Comparison of ENCODE assay signal across 7 mouse cellular contexts in genomic region chr3:58330186-58330585, GRCm38 (mm10).
DNase-seq lines count a peak whose midpoint lies in the region; ATAC-seq lines count a peak whose summit lies in the region.

No protein-coding gene starts in this region.

- H3K9me3 ChIP-seq in heart, embryonic 15.5 days (replicated peaks): no peaks in the 10 kb centered on the region

- no peaks in the 10 kb centered on the region for H3K36me3 ChIP-seq in heart, embryonic 15.5 days

- peak; percentile 83 for ATAC-seq in heart, embryonic 15.5 days (replicated peaks; ENCODE audit: insufficient number of reproducible peaks, insufficient read depth, low FRiP score, low read depth)

- peaks cover 21% of the 10 kb centered on the region for H3K4me1 ChIP-seq in heart, embryonic 15.5 days (replicated peaks)

- H3K27ac ChIP-seq in heart, embryonic 15.5 days: peak overlapping the region; percentile 62; the same call in 1 of the 2 replicates

- H3K4me2 ChIP-seq in heart, embryonic 15.5 days: no peak overlapping the region

- 37% methylated on average over 2 of the region's 2 CpGs for WGBS in heart, embryonic 15.5 days

- peak; percentile 10 for DNase-seq in ovary, adult 18-20 months (ENCODE audit: low spot score)
- DNase-seq in ovary, postnatal 10 days (ENCODE audit: low spot score): no peak
- DNase-seq in cerebellum, postnatal 10 days: peak; percentile 82 to 87
- DNase-seq in left cerebral cortex, postnatal 10 days (ENCODE audit: extremely low spot score in 1 of 2, low spot score in 2 of 2): peak; percentile 32 to 45
- DNase-seq in right cerebral cortex, postnatal 4 days: peak; percentile 14
- no peak for DNase-seq in thymus, postnatal 0 days (ENCODE audit: low spot score)

- intact Hi-C loops in left cerebral cortex, postnatal 10 days (cut with DNase I): no loop called here

- no peak overlapping the region for H3K4me3 ChIP-seq in heart, embryonic 15.5 days

- H3K9ac ChIP-seq in heart, embryonic 15.5 days: no peak overlapping the region

- H3K27me3 ChIP-seq in heart, embryonic 15.5 days: no peaks in the 10 kb centered on the region

Comparison
In these comparisons a context has a peak if more than half of its experiments do, and no peak if none do; other contexts are left out.
1. DNase-seq: peak in ovary, adult 18-20 months (single experiment), cerebellum, postnatal 10 days (2 of 2), left cerebral cortex, postnatal 10 days (2 of 2) and right cerebral cortex, postnatal 4 days (single experiment); none in ovary, postnatal 10 days (single experiment) and thymus, postnatal 0 days (single experiment).